Mouse (Mus musculus) adrenal gland, adult (tissue): ENCODE measurements at regions not wholly inside any gene's neighbourhood (a gene's known extent, or its start where the extent isn't known, plus 50 kb on each side); places are given as distances from the start of the nearest gene placed in this dataset.
"Not testable (repeated sequence)": the region's sequence is repeated elsewhere in the genome, so short reads cannot be mapped to it uniquely, and the experiment has no call there.

Experiments used
- DNase-seq, 2 experiments: peaks; one replicate each; pipeline ENCODE4 v3.0.0; 2022 to 2023; ENCODE audit warnings: low spot score in 1 of 2; ENCODE audit not compliant: inconsistent age in 2 of 2

GRCm38 (mm10) chr10:56982526-56983190, 503.5 kb upstream of the Hsf2 start:
- DNase-seq, result no peak

GRCm38 (mm10) chr10:56994969-56995368, 491.2 kb upstream of the Hsf2 start:
- no peak for DNase-seq

- peak; percentile 19 to 86 for DNase-seq
Measured at GRCm38 (mm10) chr10:57000892-57001722, 485.1 kb upstream of the Hsf2 start.

GRCm38 (mm10) chr10:57001723-57002110, 484.5 kb upstream of the Hsf2 start:
- no peak for DNase-seq

DNA sequence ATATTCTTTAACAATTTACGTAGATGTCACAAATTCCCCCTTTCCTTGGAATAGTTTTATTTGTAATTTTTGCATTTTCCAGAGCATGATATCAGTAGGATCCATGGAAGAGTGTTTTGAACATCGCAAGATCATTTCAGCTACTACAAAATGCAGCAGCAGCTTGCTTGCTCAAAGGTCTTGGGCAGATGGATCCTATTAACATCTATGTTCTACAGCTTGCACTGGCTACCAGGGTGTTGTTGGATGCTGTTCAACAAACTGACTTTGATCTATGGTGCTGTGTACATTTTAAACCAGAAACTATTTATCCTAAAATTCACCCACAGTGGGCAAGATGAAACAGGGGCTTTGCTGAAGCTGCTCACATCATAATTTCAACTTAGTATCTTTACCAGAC, 448.5 kb upstream of the Hsf2 start:
- DNase-seq, result no peak

GRCm38 (mm10) chr10:57040201-57040600, 446.0 kb upstream of the Hsf2 start:
- DNase-seq, result no peak

GRCm38 (mm10) chr10:57046021-57046420, 440.2 kb upstream of the Hsf2 start:
- peak in 1 of 2 experiments; percentile 50 for DNase-seq

DNA sequence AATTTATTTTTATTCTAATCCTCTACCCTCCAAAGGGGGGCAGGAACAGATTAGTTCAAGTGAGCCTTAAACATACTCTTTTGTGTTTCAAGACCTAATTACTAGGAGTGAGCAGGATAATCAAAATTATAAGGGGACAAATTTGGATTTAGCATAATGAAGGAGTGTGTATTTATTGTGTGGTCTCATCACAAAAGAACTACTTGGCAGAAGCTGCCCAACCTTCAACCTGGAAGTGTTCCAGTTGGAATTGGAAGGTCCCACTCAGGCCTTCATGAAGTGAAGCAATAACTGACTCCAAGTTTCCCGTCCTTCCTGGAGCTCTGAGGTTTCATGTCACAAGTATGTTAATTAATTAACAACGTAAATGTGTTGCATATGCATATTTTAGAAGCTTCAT, 439.3 kb upstream of the Hsf2 start:
- peak; percentile 17 to 86 for DNase-seq

DNA sequence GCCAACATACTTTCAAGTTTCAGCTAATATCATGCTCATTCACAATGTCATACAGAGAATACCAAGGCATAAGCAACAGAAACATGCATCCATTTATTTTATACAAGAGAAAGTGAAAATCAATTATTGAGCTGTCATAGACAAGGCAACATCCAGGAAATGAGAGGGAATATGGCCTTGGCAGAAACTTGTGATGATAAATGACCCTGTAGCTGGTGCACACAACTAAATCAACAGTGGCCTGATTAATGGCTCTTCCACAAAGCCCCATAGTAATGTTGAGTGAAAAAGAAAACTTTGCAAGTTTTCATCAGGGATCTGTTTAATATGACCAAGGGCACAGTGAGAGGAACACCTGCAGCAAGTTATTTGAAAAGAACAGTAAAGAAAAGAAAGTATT, 438.5 kb upstream of the Hsf2 start:
- DNase-seq, result peak in 1 of 2 experiments; percentile 72

GRCm38 (mm10) chr10:57053375-57053774, 432.8 kb upstream of the Hsf2 start:
- DNase-seq, result not testable (repeated sequence)

DNA sequence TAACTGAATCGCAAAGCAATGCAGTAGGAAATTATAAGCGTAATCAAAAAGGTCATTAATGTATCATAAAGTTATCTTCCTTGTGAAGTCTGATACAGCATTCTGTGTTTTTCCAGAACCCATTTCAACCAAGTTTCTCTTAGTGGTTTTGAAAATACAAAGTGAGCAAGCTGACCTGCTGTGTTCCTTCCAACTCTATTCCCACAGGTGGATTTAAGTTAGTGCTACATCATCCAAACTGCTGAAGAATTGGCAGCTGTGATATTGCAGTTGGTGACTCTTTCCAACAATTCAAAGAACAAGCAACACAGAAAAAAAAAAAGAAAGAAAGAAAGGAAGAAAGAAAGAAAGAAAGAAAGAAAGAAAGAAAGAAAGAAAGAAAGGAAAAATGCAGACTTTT, 396.1 kb upstream of the Hsf2 start:
- DNase-seq, result no peak

GRCm38 (mm10) chr10:57095920-57096319, 390.3 kb upstream of the Hsf2 start:
- no peak for DNase-seq

GRCm38 (mm10) chr10:57113359-57113758, 372.8 kb upstream of the Hsf2 start:
- DNase-seq, result no peak

- DNase-seq, result peak in 1 of 2 experiments; percentile 77
Measured at GRCm38 (mm10) chr10:57114696-57115271, 371.4 kb upstream of the Hsf2 start.

DNA sequence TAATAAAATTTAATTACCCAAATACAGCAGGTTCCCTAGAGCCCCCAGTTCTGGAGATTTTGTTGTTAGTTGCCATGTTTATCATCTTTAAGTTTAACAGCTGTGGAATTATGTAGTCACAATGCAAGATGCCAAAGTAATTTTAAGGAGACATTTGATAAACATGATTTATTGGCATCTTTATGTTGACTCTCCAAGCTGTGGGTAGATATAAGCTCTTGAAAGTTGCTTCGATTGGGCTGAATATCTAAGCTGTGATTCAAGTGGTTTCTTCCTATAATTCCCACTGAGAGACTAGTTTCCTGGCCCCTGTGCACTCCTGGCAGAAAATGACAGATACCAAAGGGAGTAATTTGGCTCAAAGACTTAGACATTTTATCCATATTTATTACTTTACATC, 364.7 kb upstream of the Hsf2 start:
- DNase-seq, result no peak

- no peak for DNase-seq
Measured at GRCm38 (mm10) chr10:57127185-57127584, 359.0 kb upstream of the Hsf2 start.

DNA sequence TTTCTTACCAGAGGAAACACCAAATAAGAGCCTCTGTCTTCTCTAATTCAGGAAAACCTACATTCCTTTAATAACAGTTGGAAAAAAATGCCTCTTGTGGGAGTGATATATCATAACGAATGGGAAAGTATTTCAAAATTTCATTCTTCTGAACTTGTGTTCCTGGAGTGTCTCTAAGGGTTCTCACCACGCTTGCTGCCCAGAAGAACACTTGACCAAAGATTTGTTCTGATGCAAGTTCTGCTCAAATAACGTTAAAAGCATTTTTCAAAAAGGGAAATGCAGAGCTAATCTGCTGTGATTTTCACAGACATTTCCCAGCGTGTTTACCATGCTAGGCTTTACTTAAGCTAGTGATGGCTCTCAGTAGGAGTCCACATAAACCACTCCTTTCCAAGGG, 329.8 kb upstream of the Hsf2 start:
- DNase-seq, result no peak

DNA sequence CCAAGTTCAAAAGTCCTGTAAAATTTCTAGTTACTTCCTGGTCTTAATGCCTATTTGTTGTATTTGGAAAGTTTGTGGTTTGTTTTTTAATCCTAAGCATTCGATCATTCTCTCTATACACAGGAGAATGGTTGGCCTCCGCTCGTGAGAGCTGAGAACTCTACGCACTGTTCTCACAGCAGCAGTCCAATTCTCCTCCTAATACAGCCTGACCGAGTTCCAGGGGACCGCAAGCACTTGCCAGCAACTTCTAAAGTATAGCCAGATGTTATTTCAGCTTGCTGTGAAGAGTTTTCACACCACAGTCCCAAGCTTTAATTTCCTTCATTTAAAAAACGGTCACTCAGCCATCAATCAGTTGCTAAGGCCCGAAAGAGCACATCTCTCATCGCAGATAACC, 329.3 kb upstream of the Hsf2 start:
- DNase-seq, result no peak

DNA sequence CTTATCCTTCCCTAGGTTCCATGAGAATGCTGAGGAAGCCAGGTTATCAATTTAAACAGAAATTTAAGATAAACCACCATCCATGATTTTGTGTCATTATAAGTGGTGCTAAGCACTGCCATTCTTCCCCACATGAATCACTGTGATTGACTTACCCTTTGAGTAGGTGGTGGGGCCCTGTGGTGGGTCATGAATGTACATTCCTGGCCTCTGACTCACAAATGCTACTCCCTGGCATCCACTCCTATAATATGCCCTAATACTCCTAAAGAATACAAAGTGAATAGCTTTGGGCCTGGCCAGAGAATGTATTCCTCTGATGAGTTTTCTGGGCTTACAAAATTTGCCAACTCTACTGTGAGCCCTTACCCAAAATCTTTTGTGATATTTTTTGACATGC, 325.6 kb upstream of the Hsf2 start:
- DNase-seq, result no peak

DNA sequence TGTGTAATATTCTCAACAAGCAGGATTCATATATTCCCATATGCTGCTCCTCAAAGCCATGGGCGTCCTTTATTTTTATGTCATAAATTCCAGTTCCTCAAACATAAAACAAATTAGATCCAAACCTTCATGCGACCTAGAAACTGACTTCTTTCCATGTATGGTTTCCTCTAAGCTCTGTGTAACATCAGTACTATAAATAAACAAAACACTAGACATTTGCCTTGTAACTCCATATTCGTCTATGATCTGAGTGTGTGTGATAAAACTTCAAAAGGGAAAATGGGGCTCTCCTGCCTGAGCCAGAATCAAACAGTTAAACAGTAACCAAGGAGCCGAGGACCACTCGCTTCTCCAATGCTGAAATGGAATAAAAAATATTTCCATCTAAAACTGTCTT, 322.8 kb upstream of the Hsf2 start:
- no peak for DNase-seq

GRCm38 (mm10) chr10:57183560-57183959, 302.6 kb upstream of the Hsf2 start:
- peak; percentile 20 to 79 for DNase-seq

DNA sequence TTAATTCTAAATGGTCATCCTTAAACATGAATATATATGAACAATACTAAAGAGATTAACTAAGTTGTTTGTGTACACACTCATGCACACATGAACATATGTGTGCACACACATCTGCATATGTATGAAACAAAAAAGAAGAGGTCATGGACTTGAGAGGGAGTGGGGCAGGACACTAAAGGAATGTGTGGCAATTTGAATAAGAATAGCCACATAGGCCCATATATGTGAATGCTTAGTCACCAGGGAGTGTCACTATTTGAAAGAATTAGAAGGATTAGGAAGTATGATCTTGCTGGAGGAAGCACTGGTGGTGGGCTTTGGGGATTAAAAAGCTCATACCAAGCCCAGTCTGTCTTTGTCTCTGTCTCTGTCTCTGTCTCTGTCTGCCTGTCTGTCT, 275.5 kb upstream of the Hsf2 start:
- DNase-seq, result no peak
